Mouse (Mus musculus): Measurements from ENCODE around the gene Mphosph9. TPM values are rescaled to one million over a fixed set of nuclear protein-coding genes. Genes with fewer than 3 reads are reported as not detected.
"Not testable (repeated sequence)": the region's sequence is repeated elsewhere in the genome, so short reads cannot be mapped to it uniquely, and the experiment has no call there.

The Mphosph9 gene
- polyA plus RNA-seq, 1 experiment from 2014 or later: 10.8 TPM

DNA sequence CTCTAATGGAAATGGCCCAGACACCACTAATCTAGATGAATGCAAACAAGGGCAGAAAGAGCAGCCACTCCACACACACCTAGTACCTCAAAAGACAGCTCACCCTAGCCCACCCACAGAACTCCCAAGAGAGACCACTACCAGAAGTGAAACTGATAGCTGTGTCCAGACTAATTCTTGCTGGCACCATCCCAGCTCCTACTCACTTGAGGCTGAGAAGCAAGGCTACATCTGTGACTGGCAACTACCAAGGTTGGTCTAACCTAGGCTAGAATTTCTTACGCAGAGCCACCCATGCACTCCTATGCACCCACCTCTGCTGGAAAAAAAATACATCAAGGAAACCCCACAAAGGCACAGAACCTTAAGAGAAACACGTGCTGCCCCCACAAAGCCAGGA, 22.6 kb upstream of the Mphosph9 start:
- H3K9ac ChIP-seq (replicated peaks; ENCODE audit: low read length): no peak overlapping the region
- ATAC-seq (ENCODE audit: low FRiP score, low TSS enrichment): no peak
- H3K27ac ChIP-seq (ENCODE audit: low read length): 0 out of 2 replicates have a peak overlapping the region, but pooled peaks have one; percentile 98
- no peaks in the 10 kb centered on the region for H3K27me3 ChIP-seq (ENCODE audit: insufficient read depth, low read length)
- no peak overlapping the region for H3K4me2 ChIP-seq (replicated peaks; ENCODE audit: low read depth, low read length)
- WGBS: 81% methylated on average over 2 of the region's 2 CpGs
- H3K9me3 ChIP-seq (ENCODE audit: low read length): no peaks in the 10 kb centered on the region
- peaks cover 22% of the 10 kb centered on the region for H3K4me1 ChIP-seq (ENCODE audit: insufficient read depth, low read length)
- H3K36me3 ChIP-seq (ENCODE audit: insufficient read depth, low read length): peaks cover 29% of the 10 kb centered on the region
- no peak overlapping the region for H3K4me3 ChIP-seq (ENCODE audit: low read length)

- Histone ChIP-seq H3K4me2 (replicated peaks; ENCODE audit: low read depth, low read length) (no peak overlapping the region), H3K9me3 (ENCODE audit: low read length) (no peaks in the 10 kb centered on the region), H3K4me3 (ENCODE audit: low read length) (no peak overlapping the region), H3K4me1 (ENCODE audit: insufficient read depth, low read length) (peaks cover 20% of the 10 kb centered on the region), H3K36me3 (ENCODE audit: insufficient read depth, low read length) (peaks cover 36% of the 10 kb centered on the region), H3K9ac (replicated peaks; ENCODE audit: low read length) (no peak overlapping the region), H3K27me3 (ENCODE audit: insufficient read depth, low read length) (no peaks in the 10 kb centered on the region), H3K27ac (ENCODE audit: low read length) (no peak overlapping the region)
- ATAC-seq (ENCODE audit: low FRiP score, low TSS enrichment): no peak
- 94% methylated on average over 17 of the region's 17 CpGs for WGBS
Observed at GRCm38 (mm10) chr5:124349196-124349595, 21.4 kb upstream of the Mphosph9 start.

- Histone ChIP-seq H3K4me1 (ENCODE audit: insufficient read depth, low read length) (peaks cover 4% of the 10 kb centered on the region; the same call in 1 of the 2 replicates), H3K27me3 (ENCODE audit: insufficient read depth, low read length) (no peaks in the 10 kb centered on the region), H3K4me3 (ENCODE audit: low read length) (no peak overlapping the region), H3K9me3 (ENCODE audit: low read length) (no peaks in the 10 kb centered on the region), H3K9ac (replicated peaks; ENCODE audit: low read length) (no peak overlapping the region), H3K4me2 (replicated peaks; ENCODE audit: low read depth, low read length) (no peak overlapping the region), H3K27ac (ENCODE audit: low read length) (no peak overlapping the region), H3K36me3 (ENCODE audit: insufficient read depth, low read length) (peaks cover 25% of the 10 kb centered on the region)
- 81% methylated on average over 8 of the region's 8 CpGs for whole genome bisulfite sequencing
- ATAC-seq (ENCODE audit: low FRiP score, low TSS enrichment): no peak
Observed at GRCm38 (mm10) chr5:124342897-124343296, 15.1 kb upstream of the Mphosph9 start.

DNA sequence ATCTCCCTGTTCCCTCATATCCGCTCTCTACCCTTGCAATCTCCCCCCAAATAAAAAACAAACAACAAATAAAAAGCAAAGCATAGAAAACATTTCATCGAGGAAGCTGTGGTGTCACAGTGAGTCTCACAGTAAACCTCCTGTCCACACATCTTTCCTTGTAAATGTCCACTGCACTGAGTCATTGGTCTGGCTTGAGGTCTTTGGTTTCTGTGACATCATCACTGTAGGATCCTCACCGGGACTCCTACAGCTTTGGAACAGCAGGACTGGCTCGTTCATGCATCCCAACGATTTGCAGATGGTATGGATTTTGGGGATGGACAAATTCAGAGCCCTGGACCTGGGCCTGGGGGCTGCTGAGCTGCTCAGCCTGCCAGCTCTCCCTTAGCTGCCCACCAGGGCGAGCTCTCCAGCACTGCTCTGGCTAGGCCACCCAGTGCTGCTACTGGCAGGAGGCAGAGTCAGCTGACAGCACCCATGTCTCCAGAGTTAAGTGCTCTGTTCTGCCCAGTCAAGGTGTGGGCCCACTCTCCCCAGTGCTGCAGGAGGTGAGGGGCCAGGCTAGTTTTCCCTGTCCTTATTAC, 14.1 kb upstream of the Mphosph9 start:
- not testable (repeated sequence) for H3K9ac ChIP-seq (replicated peaks; ENCODE audit: low read length); H3K4me2 ChIP-seq (replicated peaks; ENCODE audit: low read depth, low read length); H3K4me3 ChIP-seq (ENCODE audit: low read length); H3K27ac ChIP-seq (ENCODE audit: low read length); H3K27me3 ChIP-seq (ENCODE audit: insufficient read depth, low read length); H3K9me3 ChIP-seq (ENCODE audit: low read length)
- WGBS: 58% methylated on average over 6 of the region's 6 CpGs
- Histone ChIP-seq H3K36me3 (ENCODE audit: insufficient read depth, low read length) (peaks cover 23% of the 10 kb centered on the region), H3K4me1 (ENCODE audit: insufficient read depth, low read length) (peaks cover 13% of the 10 kb centered on the region; the same call in 1 of the 2 replicates)
- ATAC-seq (ENCODE audit: low FRiP score, low TSS enrichment): peak; percentile 47; the same call in 1 of the 2 replicates

- no peak overlapping the region for H3K4me3 ChIP-seq (ENCODE audit: low read length)
Observed at GRCm38 (mm10) chr5:124338791-124339190, 11.0 kb upstream of the Mphosph9 start.

DNA sequence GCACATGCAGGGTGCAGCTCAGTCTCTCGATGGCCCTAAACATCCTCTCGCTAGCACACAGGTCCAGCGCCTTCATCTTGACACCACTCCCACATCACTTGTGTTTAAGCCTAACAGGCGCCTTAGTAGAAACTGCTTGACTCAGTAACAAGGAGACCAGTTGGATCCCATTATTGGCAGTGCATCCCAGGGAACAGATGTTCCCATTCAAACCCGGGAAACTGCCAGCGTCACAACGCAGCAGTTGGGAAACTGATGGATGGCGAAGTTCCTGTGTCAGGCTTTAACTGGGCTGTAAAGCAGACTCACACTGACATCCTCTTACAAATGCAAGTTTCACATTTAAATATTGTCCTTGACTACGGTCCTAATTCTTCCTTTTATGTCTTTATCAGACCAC, 10.1 kb upstream of the Mphosph9 start:
- no peaks in the 10 kb centered on the region for H3K9me3 ChIP-seq (ENCODE audit: low read length)
- H3K27ac ChIP-seq (ENCODE audit: low read length): peak overlapping the region; percentile 43; the same call in 1 of the 2 replicates
- H3K36me3 ChIP-seq (ENCODE audit: insufficient read depth, low read length): peaks cover 3% of the 10 kb centered on the region; the same call in 1 of the 2 replicates
- no peaks in the 10 kb centered on the region for H3K27me3 ChIP-seq (ENCODE audit: insufficient read depth, low read length)
- no peak overlapping the region for H3K4me2 ChIP-seq (replicated peaks; ENCODE audit: low read depth, low read length)
- H3K4me1 ChIP-seq (ENCODE audit: insufficient read depth, low read length): peaks cover 29% of the 10 kb centered on the region
- 27% methylated on average over 9 of the region's 9 CpGs for WGBS
- no peak overlapping the region for H3K4me3 ChIP-seq (ENCODE audit: low read length)
- peak; percentile 21; the same call in 1 of the 2 replicates for ATAC-seq (ENCODE audit: low FRiP score, low TSS enrichment)
- H3K9ac ChIP-seq (replicated peaks; ENCODE audit: low read length): no peak overlapping the region

More at GRCm38 (mm10) chr5:124338791-124339190, 11.0 kb upstream of the Mphosph9 start:
- H3K36me3 ChIP-seq (ENCODE audit: insufficient read depth, low read length): peaks cover 3% of the 10 kb centered on the region; the same call in 1 of the 2 replicates
- H3K9ac ChIP-seq (replicated peaks; ENCODE audit: low read length): no peak overlapping the region
- no peaks in the 10 kb centered on the region for H3K9me3 ChIP-seq (ENCODE audit: low read length)
- WGBS: 90% methylated on average over 8 of the region's 8 CpGs
- peaks cover 25% of the 10 kb centered on the region for H3K4me1 ChIP-seq (ENCODE audit: insufficient read depth, low read length)
- no peak overlapping the region for H3K27ac ChIP-seq (ENCODE audit: low read length)
- H3K27me3 ChIP-seq (ENCODE audit: insufficient read depth, low read length): no peaks in the 10 kb centered on the region
- ATAC-seq (ENCODE audit: low FRiP score, low TSS enrichment): no peak
- no peak overlapping the region for H3K4me2 ChIP-seq (replicated peaks; ENCODE audit: low read depth, low read length)

DNA sequence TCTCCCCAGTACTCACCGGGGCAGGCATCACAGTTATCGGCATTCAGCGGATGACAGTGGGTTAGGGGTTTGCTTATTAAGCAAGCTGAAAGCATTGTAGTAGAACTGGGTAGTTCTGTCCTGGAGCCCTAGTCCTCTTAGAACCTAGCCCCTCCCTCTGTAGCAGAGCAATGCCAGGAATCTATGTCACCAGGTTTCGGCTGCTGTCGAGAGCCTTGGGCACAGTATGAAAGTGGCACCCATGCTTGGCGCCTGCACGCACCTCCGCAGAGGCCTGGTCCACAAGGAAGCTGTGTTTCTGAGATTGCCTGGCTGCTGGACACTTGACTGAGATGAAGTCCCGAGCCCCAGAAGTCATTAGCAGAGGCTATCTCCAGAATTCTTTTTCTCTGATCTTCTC, 9.3 kb upstream of the Mphosph9 start:
- no peak for ATAC-seq (ENCODE audit: low FRiP score, low TSS enrichment)
- H3K27ac ChIP-seq (ENCODE audit: low read length): no peak overlapping the region
- no peaks in the 10 kb centered on the region for H3K9me3 ChIP-seq (ENCODE audit: low read length)
- peaks cover 29% of the 10 kb centered on the region for H3K4me1 ChIP-seq (ENCODE audit: insufficient read depth, low read length)
- H3K36me3 ChIP-seq (ENCODE audit: insufficient read depth, low read length): peaks cover 3% of the 10 kb centered on the region; the same call in 1 of the 2 replicates
- WGBS: 84% methylated on average over 9 of the region's 9 CpGs
- H3K4me2 ChIP-seq (replicated peaks; ENCODE audit: low read depth, low read length): no peak overlapping the region
- no peak overlapping the region for H3K9ac ChIP-seq (replicated peaks; ENCODE audit: low read length)
- no peak overlapping the region for H3K4me3 ChIP-seq (ENCODE audit: low read length)
- H3K27me3 ChIP-seq (ENCODE audit: insufficient read depth, low read length): no peaks in the 10 kb centered on the region

- H3K9me3 ChIP-seq (ENCODE audit: low read length): no peaks in the 10 kb centered on the region
- no peak overlapping the region for H3K4me3 ChIP-seq (ENCODE audit: low read length)
- WGBS: 20% methylated on average over 6 of the region's 6 CpGs
- H3K4me1 ChIP-seq (ENCODE audit: insufficient read depth, low read length): peaks cover 29% of the 10 kb centered on the region
- ATAC-seq (ENCODE audit: low FRiP score, low TSS enrichment): peak; percentile 93
- peak overlapping the region; percentile 86 for H3K27ac ChIP-seq (ENCODE audit: low read length)
- no peak overlapping the region for H3K4me2 ChIP-seq (replicated peaks; ENCODE audit: low read depth, low read length)
- H3K9ac ChIP-seq (replicated peaks; ENCODE audit: low read length): peak overlapping the region; percentile 35; the same call in 1 of the 2 replicates
- H3K36me3 ChIP-seq (ENCODE audit: insufficient read depth, low read length): no peaks in the 10 kb centered on the region
- no peaks in the 10 kb centered on the region for H3K27me3 ChIP-seq (ENCODE audit: insufficient read depth, low read length)
Observed at GRCm38 (mm10) chr5:124334392-124334791, 6.6 kb upstream of the Mphosph9 start.

DNA sequence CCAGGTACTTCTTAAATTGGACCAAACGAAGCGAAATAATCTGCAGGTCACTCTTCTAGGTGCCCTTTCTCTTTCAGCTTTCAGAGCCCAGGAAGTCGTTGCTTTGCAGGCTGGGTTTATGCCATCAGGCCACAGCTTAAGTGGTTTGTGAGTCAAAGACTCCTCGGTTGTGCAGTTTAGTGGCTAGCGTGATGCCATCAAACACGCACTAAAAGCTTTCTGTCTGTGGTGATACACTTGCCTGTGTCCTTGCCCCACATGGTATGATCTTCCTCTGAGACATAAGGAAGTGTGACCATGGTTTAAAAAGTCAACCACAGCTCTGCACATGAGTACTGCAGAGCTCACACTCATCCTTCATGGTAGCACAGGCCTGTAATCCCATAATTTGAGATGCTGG, 2.3 kb upstream of the Mphosph9 start:
- no peak for ATAC-seq (ENCODE audit: low FRiP score, low TSS enrichment)
- no peaks in the 10 kb centered on the region for H3K36me3 ChIP-seq (ENCODE audit: insufficient read depth, low read length)
- no peak overlapping the region for H3K27ac ChIP-seq (ENCODE audit: low read length)
- no peak overlapping the region for H3K4me3 ChIP-seq (ENCODE audit: low read length)
- H3K4me2 ChIP-seq (replicated peaks; ENCODE audit: low read depth, low read length): no peak overlapping the region
- WGBS: 92% methylated on average over 6 of the region's 6 CpGs
- no peaks in the 10 kb centered on the region for H3K9me3 ChIP-seq (ENCODE audit: low read length)
- peaks cover 32% of the 10 kb centered on the region for H3K4me1 ChIP-seq (ENCODE audit: insufficient read depth, low read length)
- H3K27me3 ChIP-seq (ENCODE audit: insufficient read depth, low read length): no peaks in the 10 kb centered on the region
- no peak overlapping the region for H3K9ac ChIP-seq (replicated peaks; ENCODE audit: low read length)

- H3K27me3 ChIP-seq (ENCODE audit: insufficient read depth, low read length): no peaks in the 10 kb centered on the region
- ATAC-seq (ENCODE audit: low FRiP score, low TSS enrichment): no peak
- peaks cover 16% of the 10 kb centered on the region for H3K4me1 ChIP-seq (ENCODE audit: insufficient read depth, low read length)
- H3K9me3 ChIP-seq (ENCODE audit: low read length): no peaks in the 10 kb centered on the region
- H3K4me3 ChIP-seq (ENCODE audit: low read length): peak overlapping the region; percentile 85
- H3K36me3 ChIP-seq (ENCODE audit: insufficient read depth, low read length): peaks cover 10% of the 10 kb centered on the region; the same call in 1 of the 2 replicates
- peak overlapping the region; percentile 96 for H3K27ac ChIP-seq (ENCODE audit: low read length)
- WGBS: 2% methylated on average over 8 of the region's 8 CpGs
- H3K4me2 ChIP-seq (replicated peaks; ENCODE audit: low read depth, low read length): peak overlapping the region; percentile 96
- peak overlapping the region; percentile 87 for H3K9ac ChIP-seq (replicated peaks; ENCODE audit: low read length)
Observed at GRCm38 (mm10) chr5:124326829-124327228, 943 bp downstream of the Mphosph9 start.

Data from kidney, embryonic 16.5 days (tissue).